Mouse (Mus musculus) urinary bladder, adult 2 months (tissue): ENCODE measurements at regions not wholly inside any gene's neighbourhood (a gene's known extent, or its start where the extent isn't known, plus 50 kb on each side); places are given as distances from the start of the nearest gene placed in this dataset.

Experiments
- DNase-seq: peaks from one replicate; pipeline ENCODE4 v3.0.0; 2022; ENCODE audit warnings: low spot score

- DNase-seq = peak; percentile 51
Measured at GRCm38 (mm10) chr15:84616880-84617279, 52.5 kb upstream of the Prr5 start.

- DNase-seq = peak; percentile 89
Measured at GRCm38 (mm10) chr15:84613536-84614527, 55.6 kb upstream of the Prr5 start.

- DNase-seq = no peak
Measured at GRCm38 (mm10) chr15:84612961-84613360, 55.3 kb upstream of the Rtl6 start.

- DNase-seq = no peak
Measured at GRCm38 (mm10) chr15:84609825-84610442, 52.3 kb upstream of the Rtl6 start.

- DNase-seq = no peak
Measured at GRCm38 (mm10) chr15:84609063-84609462, 51.4 kb upstream of the Rtl6 start.
